Mouse (Mus musculus): Measurements from ENCODE around the gene Rpl38. TPM values are rescaled to one million over a fixed set of nuclear protein-coding genes. Genes with fewer than 3 reads are reported as not detected.

Rpl38 gene
- total and polyA plus RNA-seq, 2 experiments from 2014 or later: 331 to 773 TPM

GRCm38 (mm10) chr11:114656994-114657644 lies 11.2 kb upstream of the Rpl38 start:
- Histone ChIP-seq H3K27ac (ENCODE audit: low read depth) (no peak overlapping the region), H3K4me2 (ENCODE audit: low read depth, low read length) (no peak overlapping the region), H3K4me3 (ENCODE audit: low read depth, low read length) (no peak overlapping the region), H3K9me3 (replicated peaks; ENCODE audit: control insufficient read depth, low read length) (no peaks in the 10 kb centered on the region), H3K9ac (replicated peaks; ENCODE audit: low read depth, low read length) (no peak overlapping the region), H3K4me1 (ENCODE audit: control insufficient read depth, insufficient read depth) (no peaks in the 10 kb centered on the region), H3K36me3 (replicated peaks; ENCODE audit: control insufficient read depth, insufficient read depth, low read length) (no peaks in the 10 kb centered on the region), H3K27me3 (ENCODE audit: control insufficient read depth, insufficient read depth, low read length) (peaks cover 4% of the 10 kb centered on the region)
- ATAC-seq (ENCODE audit: insufficient read depth, low read depth) (no peak), DNase-seq (ENCODE audit: low spot score) (no peak)
- TF ChIP-seq EP300 (IDR thresholded peaks at IDR 0.05; ENCODE audit: low read depth) (no peak), CTCF (IDR thresholded peaks at IDR 0.05; ENCODE audit: low read depth) (no peak)
- WGBS: 43% methylated on average over 27 of the region's 27 CpGs

GRCm38 (mm10) chr11:114657737-114658136 lies 10.6 kb upstream of the Rpl38 start:
- no peak for DNase-seq (ENCODE audit: low spot score)

DNA sequence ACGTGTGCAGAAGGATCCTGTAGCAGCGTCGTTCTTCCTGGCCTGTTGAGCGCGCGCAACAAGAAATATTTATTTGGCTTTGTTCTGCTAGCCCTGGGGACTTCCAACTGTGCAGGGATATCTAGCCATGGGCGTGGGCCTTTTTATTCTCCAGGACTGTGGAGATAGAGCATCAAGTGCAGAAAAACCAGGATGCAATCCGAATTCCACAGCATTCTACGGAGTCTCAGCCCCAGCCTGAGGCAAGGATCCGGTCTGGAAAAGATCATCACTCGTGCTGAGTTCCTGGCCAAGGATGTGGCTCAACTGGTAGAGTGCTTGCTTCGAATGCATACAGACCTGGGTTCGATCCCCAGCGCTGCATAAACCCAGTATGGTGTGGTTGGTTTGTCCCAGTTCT lies 6.2 kb upstream of the Rpl38 start:
- no peak for DNase-seq (ENCODE audit: low spot score)
- no peak overlapping the region for H3K9ac ChIP-seq (replicated peaks; ENCODE audit: low read depth, low read length)
- H3K36me3 ChIP-seq (replicated peaks; ENCODE audit: control insufficient read depth, insufficient read depth, low read length): no peaks in the 10 kb centered on the region
- ATAC-seq (ENCODE audit: insufficient read depth, low read depth): no peak
- H3K4me3 ChIP-seq (ENCODE audit: low read depth, low read length): no peak overlapping the region
- no peak for TF ChIP-seq EP300 (IDR thresholded peaks at IDR 0.05; ENCODE audit: low read depth)
- no peak for TF ChIP-seq CTCF (IDR thresholded peaks at IDR 0.05; ENCODE audit: low read depth)
- no peaks in the 10 kb centered on the region for H3K4me1 ChIP-seq (ENCODE audit: control insufficient read depth, insufficient read depth)
- H3K9me3 ChIP-seq (replicated peaks; ENCODE audit: control insufficient read depth, low read length): no peaks in the 10 kb centered on the region
- 88% methylated on average over 14 of the region's 14 CpGs for WGBS
- no peak overlapping the region for H3K4me2 ChIP-seq (ENCODE audit: low read depth, low read length)
- peaks cover 9% of the 10 kb centered on the region; the same call in 1 of the 2 replicates for H3K27me3 ChIP-seq (ENCODE audit: control insufficient read depth, insufficient read depth, low read length)
- H3K27ac ChIP-seq (ENCODE audit: low read depth): no peak overlapping the region

More at GRCm38 (mm10) chr11:114657737-114658136, 10.6 kb upstream of the Rpl38 start:
- no peak for TF ChIP-seq EP300 (IDR thresholded peaks at IDR 0.05; ENCODE audit: low read depth)
- peak; percentile 46; the same call in 1 of the 2 replicates for TF ChIP-seq CTCF (IDR thresholded peaks at IDR 0.05; ENCODE audit: low read depth)
- no peak overlapping the region for H3K4me2 ChIP-seq (ENCODE audit: low read depth, low read length)
- no peaks in the 10 kb centered on the region for H3K36me3 ChIP-seq (replicated peaks; ENCODE audit: control insufficient read depth, insufficient read depth, low read length)
- peaks cover 4% of the 10 kb centered on the region for H3K27me3 ChIP-seq (ENCODE audit: control insufficient read depth, insufficient read depth, low read length)
- no peaks in the 10 kb centered on the region for H3K4me1 ChIP-seq (ENCODE audit: control insufficient read depth, insufficient read depth)
- WGBS: 11% methylated on average over 7 of the region's 7 CpGs
- ATAC-seq (ENCODE audit: insufficient read depth, low read depth): no peak
- no peak overlapping the region for H3K4me3 ChIP-seq (ENCODE audit: low read depth, low read length)
- no peaks in the 10 kb centered on the region for H3K9me3 ChIP-seq (replicated peaks; ENCODE audit: control insufficient read depth, low read length)
- H3K9ac ChIP-seq (replicated peaks; ENCODE audit: low read depth, low read length): no peak overlapping the region
- H3K27ac ChIP-seq (ENCODE audit: low read depth): no peak overlapping the region

DNA sequence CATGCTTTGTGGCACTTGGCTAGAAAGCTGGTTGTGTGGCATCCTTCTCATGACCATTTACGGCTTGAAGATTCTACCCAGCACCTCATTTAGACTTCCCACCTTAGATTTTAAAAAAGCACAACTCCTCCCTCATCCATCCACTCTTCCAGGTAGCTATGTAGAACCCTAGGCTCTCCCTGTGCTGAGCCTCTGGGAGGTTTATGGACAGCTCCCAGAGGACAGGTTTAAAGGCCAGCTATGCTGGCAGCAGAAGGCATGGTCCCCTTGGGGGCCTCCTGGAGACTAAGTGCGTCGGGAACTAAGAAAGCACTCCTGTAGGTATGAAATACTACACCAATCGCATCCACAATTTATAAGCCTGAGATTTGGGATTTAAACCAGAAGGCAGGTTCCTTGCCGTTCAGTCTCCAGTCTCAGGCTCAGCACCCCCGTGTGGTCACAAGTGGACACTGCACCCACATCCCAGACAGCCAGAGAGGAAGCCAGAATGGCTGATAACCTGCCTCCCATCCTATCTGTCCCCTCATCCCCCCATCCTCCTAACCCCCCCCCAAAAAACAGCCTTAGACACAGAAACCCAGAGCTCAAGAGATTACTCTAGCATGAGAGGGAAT lies 5.5 kb upstream of the Rpl38 start:
- no peak for ATAC-seq (ENCODE audit: insufficient read depth, low read depth)
- Histone ChIP-seq H3K4me3 (ENCODE audit: low read depth, low read length) (no peak overlapping the region), H3K4me2 (ENCODE audit: low read depth, low read length) (no peak overlapping the region), H3K27me3 (ENCODE audit: control insufficient read depth, insufficient read depth, low read length) (peaks cover 9% of the 10 kb centered on the region; the same call in 1 of the 2 replicates), H3K27ac (ENCODE audit: low read depth) (no peak overlapping the region), H3K36me3 (replicated peaks; ENCODE audit: control insufficient read depth, insufficient read depth, low read length) (no peaks in the 10 kb centered on the region), H3K9me3 (replicated peaks; ENCODE audit: control insufficient read depth, low read length) (no peaks in the 10 kb centered on the region), H3K4me1 (ENCODE audit: control insufficient read depth, insufficient read depth) (no peaks in the 10 kb centered on the region), H3K9ac (replicated peaks; ENCODE audit: low read depth, low read length) (no peak overlapping the region)
- no peak for DNase-seq (ENCODE audit: low spot score)
- 38% methylated on average over 6 of the region's 6 CpGs for WGBS
- TF ChIP-seq CTCF (IDR thresholded peaks at IDR 0.05; ENCODE audit: low read depth) (peak; percentile 59), EP300 (IDR thresholded peaks at IDR 0.05; ENCODE audit: low read depth) (no peak)

DNA sequence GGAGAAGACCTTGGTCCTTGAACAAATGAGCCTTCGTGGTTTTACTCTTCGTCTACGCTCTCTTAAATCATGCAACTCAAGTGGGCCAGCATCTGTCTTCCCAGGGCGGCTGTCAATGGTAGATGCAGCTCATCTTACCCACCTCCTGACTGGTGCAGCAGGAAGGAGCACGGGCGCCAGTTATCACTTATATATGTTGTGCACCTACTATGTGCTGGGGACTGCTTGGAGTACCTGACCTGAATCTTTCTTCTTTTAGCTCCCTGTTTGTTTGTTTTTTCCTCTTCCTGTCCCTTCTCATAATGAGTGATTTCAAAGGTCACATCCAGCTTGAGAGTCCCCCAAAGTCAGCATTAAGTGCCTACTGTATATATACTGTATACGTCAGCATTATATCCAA lies 4.2 kb upstream of the Rpl38 start:
- no peak overlapping the region for H3K4me2 ChIP-seq (ENCODE audit: low read depth, low read length)
- TF ChIP-seq EP300 (IDR thresholded peaks at IDR 0.05; ENCODE audit: low read depth) (no peak), CTCF (IDR thresholded peaks at IDR 0.05; ENCODE audit: low read depth) (no peak)
- 51% methylated on average over 7 of the region's 7 CpGs for WGBS

More for the DNA sequence above, 4.2 kb upstream of the Rpl38 start:
- no peaks in the 10 kb centered on the region for H3K9me3 ChIP-seq (replicated peaks; ENCODE audit: control insufficient read depth, low read length)
- no peak for ATAC-seq (ENCODE audit: insufficient read depth, low read depth)
- H3K27me3 ChIP-seq (ENCODE audit: control insufficient read depth, insufficient read depth, low read length): peaks cover 9% of the 10 kb centered on the region; the same call in 1 of the 2 replicates
- peaks cover under 1% of the 10 kb centered on the region; the same call in 1 of the 2 replicates for H3K4me1 ChIP-seq (ENCODE audit: control insufficient read depth, insufficient read depth)
- H3K36me3 ChIP-seq (replicated peaks; ENCODE audit: control insufficient read depth, insufficient read depth, low read length): no peaks in the 10 kb centered on the region
- no peak for DNase-seq (ENCODE audit: low spot score)
- H3K9ac ChIP-seq (replicated peaks; ENCODE audit: low read depth, low read length): no peak overlapping the region
- no peak overlapping the region for H3K4me3 ChIP-seq (ENCODE audit: low read depth, low read length)
- H3K27ac ChIP-seq (ENCODE audit: low read depth): no peak overlapping the region

Measured in heart, postnatal 0 days (tissue).